Mouse (Mus musculus): ENCODE data around the gene Galnt12.

Gene Galnt12

GRCm38 (mm10) chr4:47161103-47161755 lies 69.5 kb downstream of the Galnt12 start:
- no peak for DNase-seq

GRCm38 (mm10) chr4:47161756-47162587 lies 70.3 kb downstream of the Galnt12 start:
- no peak for DNase-seq

GRCm38 (mm10) chr4:47172314-47172713 lies 80.6 kb downstream of the Galnt12 start:
- DNase-seq, result no peak

Measured in kidney, adult 18-20 months (tissue).